15 mouse cellular contexts compared by ENCODE assay signal in genomic region chr19:24159334-24159733, GRCm38 (mm10).
DNase-seq lines count a peak whose midpoint lies in the region; ATAC-seq and TF ChIP-seq lines count a peak whose summit lies in the region.
"Had no signal": no experiment of that assay in that cellular context is flagged by ENCODE, and none has a peak within 500 bp of the region (broad histone marks: within the 10 kb centered on the region; RNA-seq: fewer than 3 reads in every experiment).

No protein-coding gene starts in this region.

- H3K27me3 ChIP-seq in heart, embryonic 15.5 days: no peaks in the 10 kb centered on the region
- no peaks in the 10 kb centered on the region for H3K27me3 ChIP-seq in liver, postnatal 0 days (ENCODE audit: insufficient read depth, low read length)
- H3K27me3 ChIP-seq in liver, embryonic 11.5 days (replicated peaks; ENCODE audit: control insufficient read depth, insufficient read depth, low read length): no peaks in the 10 kb centered on the region
- no peaks in the 10 kb centered on the region for H3K27me3 ChIP-seq in neural tube, embryonic 15.5 days (replicated peaks)
- H3K27me3 ChIP-seq: forebrain, embryonic 15.5 days had no signal

- ATAC-seq in heart, embryonic 15.5 days (replicated peaks; ENCODE audit: insufficient number of reproducible peaks, insufficient read depth, low FRiP score, low read depth): no peak
- ATAC-seq in liver, postnatal 0 days: no peak
- ATAC-seq in liver, embryonic 11.5 days (replicated peaks; ENCODE audit: low FRiP score): no peak
- ATAC-seq in neural tube, embryonic 15.5 days (ENCODE audit: low FRiP score): no peak
- ATAC-seq: CD4-positive, CD25-positive, alpha-beta regulatory T cell, adult 4 months; forebrain, embryonic 15.5 days; inflammation-experienced regulatory T-cells, adult 6 months; midbrain, embryonic 16.5 days had no signal

- 42% methylated on average over 7 of the region's 9 CpGs for WGBS in heart, embryonic 15.5 days
- WGBS in liver, postnatal 0 days (ENCODE audit: insufficient replicate concordance): 62% methylated on average over 7 of the region's 9 CpGs
- 61% methylated on average over 9 of the region's 9 CpGs for WGBS in liver, embryonic 11.5 days
- 12% methylated on average over 8 of the region's 9 CpGs for WGBS in neural tube, embryonic 15.5 days

- peaks cover 29% of the 10 kb centered on the region for H3K4me1 ChIP-seq in heart, embryonic 15.5 days (replicated peaks)
- H3K4me1 ChIP-seq in liver, postnatal 0 days (ENCODE audit: insufficient read depth): peaks cover 7% of the 10 kb centered on the region
- peaks cover 9% of the 10 kb centered on the region for H3K4me1 ChIP-seq in liver, embryonic 11.5 days (replicated peaks; ENCODE audit: control insufficient read depth, insufficient read depth, low read length)
- peaks cover 13% of the 10 kb centered on the region for H3K4me1 ChIP-seq in neural tube, embryonic 15.5 days

- TF ChIP-seq EP300 in liver, postnatal 0 days (IDR thresholded peaks at IDR 0.05; ENCODE audit: low read depth): no peak

- H3K9me3 ChIP-seq in heart, embryonic 15.5 days (replicated peaks): no peaks in the 10 kb centered on the region
- H3K9me3 ChIP-seq in liver, postnatal 0 days (ENCODE audit: low read length): no peaks in the 10 kb centered on the region
- H3K9me3 ChIP-seq in liver, embryonic 11.5 days (ENCODE audit: control insufficient read depth, low read length): no peaks in the 10 kb centered on the region
- no peaks in the 10 kb centered on the region for H3K9me3 ChIP-seq in neural tube, embryonic 15.5 days (replicated peaks)
- H3K9me3 ChIP-seq: forebrain, embryonic 15.5 days had no signal

- TF ChIP-seq CTCF in liver, postnatal 0 days (IDR thresholded peaks at IDR 0.05; ENCODE audit: low read depth): no peak

- no peak overlapping the region for H3K9ac ChIP-seq in heart, embryonic 15.5 days
- H3K9ac ChIP-seq in liver, postnatal 0 days (replicated peaks): no peak overlapping the region
- no peak overlapping the region for H3K9ac ChIP-seq in liver, embryonic 11.5 days (ENCODE audit: low read depth, low read length)
- no peak overlapping the region for H3K9ac ChIP-seq in neural tube, embryonic 15.5 days (replicated peaks)
- H3K9ac ChIP-seq: forebrain, embryonic 15.5 days had no signal

- H3K36me3 ChIP-seq in heart, embryonic 15.5 days: no peaks in the 10 kb centered on the region
- no peaks in the 10 kb centered on the region for H3K36me3 ChIP-seq in liver, postnatal 0 days (replicated peaks; ENCODE audit: insufficient read depth, low read length)
- no peaks in the 10 kb centered on the region for H3K36me3 ChIP-seq in liver, embryonic 11.5 days (ENCODE audit: control insufficient read depth, insufficient read depth, low read length)
- H3K36me3 ChIP-seq in neural tube, embryonic 15.5 days: no peaks in the 10 kb centered on the region
- H3K36me3 ChIP-seq: forebrain, embryonic 15.5 days had no signal

- H3K27ac ChIP-seq in heart, embryonic 15.5 days: peak overlapping the region; percentile 80
- no peak overlapping the region for H3K27ac ChIP-seq in liver, postnatal 0 days (ENCODE audit: low read depth)
- no peak overlapping the region for H3K27ac ChIP-seq in liver, embryonic 11.5 days (ENCODE audit: low read depth, low read length)
- H3K27ac ChIP-seq in neural tube, embryonic 15.5 days (replicated peaks): no peak overlapping the region
- H3K27ac ChIP-seq: forebrain, embryonic 15.5 days had no signal

- H3K4me3 ChIP-seq in heart, embryonic 15.5 days: peak overlapping the region; percentile 3; the same call in 1 of the 2 replicates
- no peak overlapping the region for H3K4me3 ChIP-seq in liver, postnatal 0 days (ENCODE audit: low read depth, low read length)
- H3K4me3 ChIP-seq in liver, embryonic 11.5 days (ENCODE audit: low read depth, low read length): no peak overlapping the region
- H3K4me3 ChIP-seq in neural tube, embryonic 15.5 days (replicated peaks): no peak overlapping the region
- H3K4me3 ChIP-seq: forebrain, embryonic 15.5 days had no signal

- peak overlapping the region; percentile 45 for H3K4me2 ChIP-seq in heart, embryonic 15.5 days
- peak overlapping the region; percentile 29 for H3K4me2 ChIP-seq in liver, postnatal 0 days (ENCODE audit: low read depth, low read length)
- no peak overlapping the region for H3K4me2 ChIP-seq in liver, embryonic 11.5 days
- H3K4me2 ChIP-seq in neural tube, embryonic 15.5 days: 0 out of 2 replicates have a peak overlapping the region, but pooled peaks have one; percentile 5
- H3K4me2 ChIP-seq: forebrain, embryonic 15.5 days had no signal

- no peak for DNase-seq in heart, adult 9 months (ENCODE audit: low spot score in 2 of 2)
- no peak for DNase-seq in liver, postnatal 0 days
- no peak for DNase-seq in liver, embryonic 11.5 days (ENCODE audit: low spot score)
- DNase-seq in lung, postnatal 14 days: peak; percentile 34
- DNase-seq in layer of hippocampus, postnatal 36 days: no peak
- DNase-seq: adrenal gland, adult 8-10 months; cerebellum, adult 9-10 months; kidney, postnatal 4 days; thymus, adult 2 months had no signal
